Mouse (Mus musculus) Patski (cell line): ENCODE results near the gene Misp. TPM values are rescaled to one million over a fixed set of nuclear protein-coding genes. Genes with fewer than 3 reads are reported as not detected.
A peak's percentile ranks its signal among the peaks of the same experiment; 100 is the strongest.

Source experiments
- ATAC-seq: fragments of 100-300 bp; one replicate; pipeline ENCODE4 v1.8.0; 2021
- CTCF ChIA-PET: fragments of 350-600 bp; sonication (Branson Sonifier 250); formaldehyde crosslinking; loops from one replicate; lab custom pipeline; 2022; ENCODE audit warnings: inconsistent platforms; lab: Charles Lee
- POLR2A ChIA-PET: fragments of 350-600 bp; sonication (Branson Sonifier 250); formaldehyde crosslinking; loops from one replicate; lab custom pipeline; 2022; ENCODE audit warnings: antibody characterized with exemption, inconsistent platforms; lab: Charles Lee
- DNase-seq: peaks from one replicate; pipeline ENCODE4 v3.0.0-alpha.2; 2011; ENCODE audit warnings: low read depth, low spot score
- H3K27me3 ChIP-seq: fragments of 371-371 bp; one replicate; pipeline ENCODE4 v1.5.1; 2021
- CTCF ChIP-seq: fragments of 100-300 bp; IDR thresholded peaks from one replicate; pipeline ENCODE4 v1.5.1; 2021
- in situ Hi-C: fragments of 300-500 bp; cut with MboI; formaldehyde crosslinking; loops from 3 replicates; pipeline ENCODE4 v1.11.1; 2018; ENCODE audit warnings: low pct_unique_long_range_greater_than_20kb, mixed read lengths
- polyA plus RNA-seq: library from polyadenylated mRNA; unstranded; gene quantifications from one replicate; pipeline ENCODE4 v1.2.3, GENCODE M21; 2021

The Misp gene
- polyA plus RNA-seq, 1 experiment from 2014 or later = 0.17 TPM

GRCm38 (mm10) chr10:79803716-79804323 lies 17.0 kb upstream of the Misp start:
- ChIA-PET CTCF (interaction anchor here (1.2 to 3.5 kb wide), 5 partner anchors 8 to 35 kb away, joined by 3 to 17 read pairs (median 9); partner anchors contain the start of gene Palm), POLR2A (interaction anchor here (1.4 to 1.5 kb wide), 2 partner anchors 8 to 9 kb away, joined by 5 to 7 read pairs; no protein-coding TSS in a partner anchor)
- no peaks in the 10 kb centered on the region for H3K27me3 ChIP-seq
- TF ChIP-seq CTCF = no peak
- ATAC-seq = no peak
- in situ Hi-C loops = no loop called here
- DNase-seq = no peak

GRCm38 (mm10) chr10:79805636-79806035 lies 15.2 kb upstream of the Misp start:
- no peak for ATAC-seq
- DNase-seq = no peak
- CTCF ChIA-PET = interaction anchor here (1.3 to 1.6 kb wide), 2 partner anchors 11 to 14 kb away, joined by 3 to 11 read pairs; partner anchors contain the start of gene Prss57
- POLR2A ChIA-PET = interaction anchor here (1.3 kb wide), 1 partner anchor 12 kb away, joined by 3 read pairs; no protein-coding TSS in a partner anchor
- H3K27me3 ChIP-seq = no peaks in the 10 kb centered on the region
- in situ Hi-C loops = no loop called here
- TF ChIP-seq CTCF = no peak

DNA sequence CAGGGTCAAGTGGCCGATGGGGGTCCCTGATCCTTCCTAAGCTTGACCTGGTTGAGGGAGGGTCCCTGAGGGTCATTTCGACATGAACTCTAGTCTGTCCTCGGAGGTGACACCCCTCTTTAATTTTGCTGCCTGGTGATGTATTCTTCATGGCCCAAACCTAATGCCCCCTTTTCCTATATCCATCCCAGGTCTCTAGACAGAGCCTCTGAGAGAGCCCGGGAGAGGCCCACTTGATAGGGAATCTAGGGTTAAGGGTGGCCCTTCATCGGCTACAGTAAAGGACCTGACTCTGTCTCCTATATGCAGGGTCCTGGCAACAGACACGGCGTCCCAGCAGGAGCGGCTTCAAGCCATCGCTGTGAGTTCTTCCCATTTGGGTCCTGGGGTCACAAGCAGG lies 14.5 kb upstream of the Misp start:
- no peaks in the 10 kb centered on the region for H3K27me3 ChIP-seq
- no peak for DNase-seq
- ChIA-PET CTCF (interaction anchor here (1.6 kb wide), 1 partner anchor 11 kb away, joined by 11 read pairs; no protein-coding TSS in a partner anchor), POLR2A (interaction anchor here (1.3 kb wide), 1 partner anchor 12 kb away, joined by 3 read pairs; no protein-coding TSS in a partner anchor)
- ATAC-seq = no peak
- in situ Hi-C loops = no loop called here
- no peak for TF ChIP-seq CTCF

DNA sequence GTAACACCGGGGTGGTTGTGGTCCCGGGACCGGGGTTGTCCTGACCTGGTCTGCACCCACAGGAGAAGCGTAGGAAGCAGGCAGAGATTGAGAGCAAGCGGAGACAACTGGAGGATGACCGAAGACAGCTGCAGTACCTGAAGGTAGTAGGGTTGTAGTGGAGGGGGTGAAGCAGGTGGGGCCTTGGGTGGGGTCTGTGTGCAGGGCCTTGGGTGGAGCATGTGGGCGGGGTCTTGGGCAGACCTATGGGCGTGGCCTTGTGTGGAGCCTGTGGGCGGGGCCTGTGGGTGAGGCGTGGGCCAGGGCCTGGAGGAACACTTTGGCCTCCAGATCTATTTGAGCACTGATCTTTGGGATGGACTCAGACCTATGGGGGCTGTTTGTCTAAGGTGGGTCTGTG lies 13.8 kb upstream of the Misp start:
- ChIA-PET POLR2A (no interaction called here), CTCF (no interaction called here)
- no peak for ATAC-seq
- no peak for TF ChIP-seq CTCF
- no peaks in the 10 kb centered on the region for H3K27me3 ChIP-seq
- DNase-seq = no peak
- in situ Hi-C loops = no loop called here

DNA sequence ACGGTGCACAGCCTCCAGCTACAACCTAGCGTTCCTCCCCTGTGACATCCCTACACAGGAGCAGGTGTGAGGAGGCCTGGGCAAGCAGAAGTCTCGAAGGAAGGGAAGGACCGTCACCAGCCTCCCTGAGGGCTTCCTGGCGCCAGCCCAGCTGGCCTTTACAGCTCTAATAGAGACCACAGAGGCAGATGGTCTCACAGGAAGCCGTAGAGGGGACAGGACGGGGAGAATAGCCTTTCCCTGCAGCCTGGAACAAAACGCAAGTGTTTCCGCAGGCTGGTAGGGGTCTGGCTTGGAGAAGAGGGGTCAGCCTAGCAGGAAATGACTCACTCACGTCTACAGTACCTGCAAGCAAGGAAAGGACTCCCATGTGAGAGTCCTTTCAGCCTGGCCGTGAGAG lies 13.0 kb upstream of the Misp start:
- ChIA-PET CTCF (interaction anchor here (1.0 kb wide), 1 partner anchor 19 kb away, joined by 5 read pairs; no protein-coding TSS in a partner anchor), POLR2A (no interaction called here)
- ATAC-seq (no peak), DNase-seq (no peak)
- no peaks in the 10 kb centered on the region for H3K27me3 ChIP-seq
- TF ChIP-seq CTCF = no peak
- in situ Hi-C loops = no loop called here

GRCm38 (mm10) chr10:79808728-79809127 lies 12.1 kb upstream of the Misp start:
- no peaks in the 10 kb centered on the region for H3K27me3 ChIP-seq
- ATAC-seq (no peak), DNase-seq (no peak)
- POLR2A ChIA-PET = no interaction called here
- in situ Hi-C loops = no loop called here
- no peak for TF ChIP-seq CTCF
- CTCF ChIA-PET = interaction anchor here (1.0 kb wide), 1 partner anchor 20 kb away, joined by 5 read pairs; no protein-coding TSS in a partner anchor

GRCm38 (mm10) chr10:79811736-79812637 lies 8.8 kb upstream of the Misp start:
- no peak for TF ChIP-seq CTCF
- ATAC-seq = no peak
- H3K27me3 ChIP-seq = no peaks in the 10 kb centered on the region
- POLR2A ChIA-PET = interaction anchor here (0.8 to 2.3 kb wide), 6 partner anchors 9 to 23 kb away, joined by 3 to 12 read pairs (median 4); partner anchors contain the start of genes Palm and Prss57
- DNase-seq = no peak
- in situ Hi-C loops = no loop called here
- CTCF ChIA-PET = interaction anchor here (1.0 to 3.0 kb wide), 9 partner anchors 9 to 102 kb away, joined by 3 to 24 read pairs (median 7); partner anchors contain the start of gene Palm

- ChIA-PET POLR2A (interaction anchor here (0.6 to 0.7 kb wide), 3 partner anchors 12 to 104 kb away, joined by 3 read pairs; no protein-coding TSS in a partner anchor), CTCF (interaction anchor here (3.0 kb wide), 1 partner anchor 21 kb away, joined by 24 read pairs; the partner anchor contains the start of gene Palm)
- no peak for TF ChIP-seq CTCF
- in situ Hi-C loops = no loop called here
- no peaks in the 10 kb centered on the region for H3K27me3 ChIP-seq
- DNase-seq (no peak), ATAC-seq (peak; percentile 33)
Measured at GRCm38 (mm10) chr10:79814271-79814842, 6.4 kb upstream of the Misp start.

- H3K27me3 ChIP-seq = no peaks in the 10 kb centered on the region
- DNase-seq (no peak), ATAC-seq (peak; percentile 31)
- TF ChIP-seq CTCF = no peak
- POLR2A ChIA-PET = interaction anchor here (1.1 kb wide), 1 partner anchor 22 kb away, joined by 3 read pairs; no protein-coding TSS in a partner anchor
- CTCF ChIA-PET = interaction anchor here (0.7 to 2.0 kb wide), 6 partner anchors 9 to 47 kb away, joined by 3 to 9 read pairs (median 3); no protein-coding TSS in a partner anchor
- in situ Hi-C loops = no loop called here
Measured at GRCm38 (mm10) chr10:79815671-79816494, 4.9 kb upstream of the Misp start.
